Mouse (Mus musculus): ENCODE results near the gene Oscar.

Oscar gene

GRCm38 (mm10) chr7:3616057-3616388 lies at the start of gene Oscar:
Gene Oscar, minus strand, starts transcription at chr7:3616157.
- no peak for DNase-seq

GRCm38 (mm10) chr7:3665215-3666114 lies 49.5 kb upstream of the Oscar start, which contains the start of gene Leng1:
Gene Leng1, minus strand, starts transcription at chr7:3665840.
- peak; percentile 99 for DNase-seq

- no peak for DNase-seq
These were observed 48.7 kb upstream of the Oscar start for GRCm38 (mm10) chr7:3664524-3665214.

- no peak for DNase-seq
These were observed 42.6 kb upstream of the Oscar start for GRCm38 (mm10) chr7:3658578-3658977.

GRCm38 (mm10) chr7:3656966-3657365 lies 41.0 kb upstream of the Oscar start:
- no peak for DNase-seq

- no peak for DNase-seq
These were observed 30.7 kb upstream of the Oscar start for GRCm38 (mm10) chr7:3646641-3647040.

- no peak for DNase-seq
These were observed 30.2 kb upstream of the Oscar start for GRCm38 (mm10) chr7:3646188-3646587.

- DNase-seq = no peak
These were observed 29.6 kb upstream of the Oscar start for GRCm38 (mm10) chr7:3645488-3646025.

- DNase-seq = peak; percentile 100
These were observed 28.9 kb upstream of the Oscar start, which contains the start of gene Cnot3 for GRCm38 (mm10) chr7:3644672-3645487. Gene Cnot3, plus strand, starts transcription at chr7:3645268.

GRCm38 (mm10) chr7:3644348-3644671 lies 28.4 kb upstream of the Oscar start:
- no peak for DNase-seq

GRCm38 (mm10) chr7:3643843-3644242 lies 27.9 kb upstream of the Oscar start:
- DNase-seq = no peak

GRCm38 (mm10) chr7:3643412-3643811 lies 27.5 kb upstream of the Oscar start:
- no peak for DNase-seq

GRCm38 (mm10) chr7:3630478-3630815 lies 14.5 kb upstream of the Oscar start:
- no peak for DNase-seq

GRCm38 (mm10) chr7:3629543-3630477 lies 13.9 kb upstream of the Oscar start, which contains the start of the genes Tfpt and Prpf31:
Gene Tfpt, minus strand, starts transcription at chr7:3629929.
Gene Prpf31, plus strand, starts transcription at chr7:3629985.
- DNase-seq = peak; percentile 98

- DNase-seq = no peak
These were observed 13.1 kb upstream of the Oscar start for GRCm38 (mm10) chr7:3629030-3629429.

GRCm38 (mm10) chr7:3617242-3617995 lies 1.5 kb upstream of the Oscar start, which contains the start of gene Ndufa3:
Gene Ndufa3, plus strand, starts transcription at chr7:3617373.
- peak; percentile 95 for DNase-seq

- DNase-seq = no peak
These were observed 658 bp upstream of the Oscar start for GRCm38 (mm10) chr7:3616389-3617241.

- DNase-seq = no peak
These were observed 1.9 kb downstream of the Oscar start for GRCm38 (mm10) chr7:3614021-3614420.

- no peak for DNase-seq
These were observed 5.0 kb downstream of the Oscar start for GRCm38 (mm10) chr7:3611006-3611405.

- no peak for DNase-seq
These were observed 5.5 kb downstream of the Oscar start for GRCm38 (mm10) chr7:3610437-3610836.

All from retina, postnatal 1 day (tissue).